Comparison of ENCODE assay signal across 25 mouse cellular contexts in the genomic region with DNA sequence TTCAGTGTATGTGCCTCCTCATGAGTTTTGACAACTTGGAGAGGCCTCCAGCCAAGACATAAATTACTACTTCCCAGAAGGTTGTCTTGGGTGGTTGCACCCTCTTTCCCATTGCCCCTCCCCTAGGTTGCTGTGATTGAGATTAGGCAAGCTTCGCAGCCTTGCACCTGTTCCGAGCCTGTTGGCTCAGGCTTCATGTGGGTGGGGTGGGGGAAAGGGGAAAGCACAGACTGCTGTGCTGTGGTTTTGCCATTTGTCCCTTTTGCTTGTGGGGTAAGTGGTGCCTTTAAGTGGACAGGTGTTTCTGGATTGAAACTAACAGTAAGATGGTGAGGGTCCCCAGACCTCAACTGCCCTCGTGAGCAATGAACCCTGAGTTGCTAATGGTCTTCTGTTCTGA. TPM values are rescaled to one million over a fixed set of nuclear protein-coding genes. Genes with fewer than 3 reads are reported as not detected.
"Had no signal": no experiment of that assay in that cellular context is flagged by ENCODE, and none has a peak within 500 bp of the region (broad histone marks: within the 10 kb centered on the region; RNA-seq: fewer than 3 reads in every experiment).

No protein-coding gene starts in this region.

- H3K27ac ChIP-seq: liver, embryonic 13.5 days; liver, embryonic 15.5 days; lung, embryonic 15.5 days; midbrain, embryonic 12.5 days; neural tube, embryonic 12.5 days had no signal

- H3K27me3 ChIP-seq: liver, embryonic 13.5 days; liver, embryonic 15.5 days; lung, embryonic 15.5 days; neural tube, embryonic 12.5 days had no signal

- ATAC-seq: liver, postnatal 0 days; lung, postnatal 0 days; midbrain, embryonic 16.5 days had no signal

- H3K4me1 ChIP-seq: liver, embryonic 13.5 days; midbrain, embryonic 12.5 days; neural tube, embryonic 12.5 days had no signal

- H3K9ac ChIP-seq: liver, embryonic 13.5 days; liver, embryonic 15.5 days; liver, postnatal 0 days; lung, embryonic 15.5 days; midbrain, embryonic 12.5 days; neural tube, embryonic 12.5 days had no signal

- DNase-seq: liver, embryonic 13.5 days; liver, postnatal 0 days; lung, adult 2 months; lung, postnatal 4 days; midbrain, embryonic 14.5 days; right cerebral cortex, postnatal 25 days; right cerebral cortex, postnatal 4 days; spleen, adult 18-20 months; thymus, adult 2 months; thymus, postnatal 14 days; thymus, postnatal 36 days had no signal

- H3K36me3 ChIP-seq: liver, embryonic 13.5 days; liver, embryonic 15.5 days; lung, embryonic 15.5 days; midbrain, embryonic 12.5 days; neural tube, embryonic 12.5 days had no signal

- H3K4me2 ChIP-seq: liver, embryonic 13.5 days; liver, embryonic 15.5 days; lung, embryonic 15.5 days; midbrain, embryonic 12.5 days; neural tube, embryonic 12.5 days had no signal

- H3K4me3 ChIP-seq: liver, embryonic 13.5 days; liver, embryonic 15.5 days; lung, embryonic 15.5 days; midbrain, embryonic 12.5 days; neural tube, embryonic 12.5 days had no signal

- H3K9me3 ChIP-seq: liver, embryonic 13.5 days; liver, embryonic 15.5 days; lung, embryonic 15.5 days; midbrain, embryonic 12.5 days; neural tube, embryonic 12.5 days had no signal

RNA-seq across cellular contexts. Expression of a gene that starts 36.0 kb away (rescaled TPM):
- total RNA-seq: liver, adult 2 months; megakaryocyte, adult 5-6 weeks; megakaryocyte-erythroid progenitor cell, adult 5-6 weeks; neutrophil, adult 5-6 weeks had no signal
- polyA plus RNA-seq: liver, adult 2 months; liver, postnatal 0 days; midbrain, embryonic 14.5 days; midbrain, embryonic 16.5 days; small intestine, adult 2 months; stomach, embryonic 14.5 days; testis, adult 2 months; urinary bladder, adult 2 months had no signal

RNA-seq across cellular contexts. Expression of a gene that starts 43.2 kb away (rescaled TPM):
- total RNA-seq: megakaryocyte, adult 5-6 weeks; megakaryocyte-erythroid progenitor cell, adult 5-6 weeks; neutrophil, adult 5-6 weeks had no signal
